15 mouse cellular contexts compared by ENCODE assay signal in the genomic region with DNA sequence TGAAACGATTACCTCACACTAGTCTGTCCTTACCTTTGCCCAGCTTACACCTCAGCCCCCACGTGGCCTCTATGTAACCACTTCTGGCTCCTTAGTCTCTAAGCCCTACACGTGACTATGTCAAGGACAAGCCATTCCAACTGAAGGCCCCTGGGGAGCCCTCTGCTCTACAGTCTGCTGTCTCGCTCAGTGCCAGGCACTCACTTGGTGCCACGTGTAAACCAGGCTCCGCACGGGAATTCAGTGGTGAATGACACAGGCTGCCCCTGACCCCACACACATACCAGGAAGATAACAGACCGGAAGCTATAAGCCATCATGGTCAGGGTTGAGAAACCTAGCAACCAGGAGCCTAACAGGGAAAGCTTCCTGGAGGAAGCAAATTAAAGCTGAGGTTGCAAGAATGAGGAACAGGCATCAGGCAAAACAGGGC. TPM values are rescaled to one million over a fixed set of nuclear protein-coding genes. Genes with fewer than 3 reads are reported as not detected.
DNase-seq lines count a peak whose midpoint lies in the region; ATAC-seq and TF ChIP-seq lines count a peak whose summit lies in the region.
"Had no signal": no experiment of that assay in that cellular context is flagged by ENCODE, and none has a peak within 500 bp of the region (broad histone marks: within the 10 kb centered on the region; RNA-seq: fewer than 3 reads in every experiment).

No protein-coding gene starts in this region.

- intact Hi-C loops in heart, postnatal 14 days (cut with DNase I): no loop called here

- no peaks in the 10 kb centered on the region for H3K36me3 ChIP-seq in heart, embryonic 12.5 days
- H3K36me3 ChIP-seq in embryonic facial prominence, embryonic 10.5 days (replicated peaks): no peaks in the 10 kb centered on the region
- H3K36me3 ChIP-seq in lung, embryonic 14.5 days (ENCODE audit: insufficient read depth): no peaks in the 10 kb centered on the region
- no peaks in the 10 kb centered on the region for H3K36me3 ChIP-seq in forebrain, postnatal 0 days (ENCODE audit: insufficient read depth)
- H3K36me3 ChIP-seq: forebrain, embryonic 12.5 days; neural tube, embryonic 13.5 days had no signal

- no peak for DNase-seq in heart, postnatal 14 days
- peak; percentile 58 for DNase-seq in 3T3-L1 (ENCODE audit: low read depth, low spot score)
- no peak for DNase-seq in embryonic facial prominence, embryonic 10.5 days (ENCODE audit: low spot score)
- DNase-seq in lung, embryonic 14.5 days: peak; percentile 63
- no peak for DNase-seq in gastrocnemius, postnatal 25 days
- no peak for DNase-seq in spleen, postnatal 10 days (ENCODE audit: low spot score in 2 of 2)
- DNase-seq in forebrain, postnatal 0 days: no peak
- DNase-seq: thymus, postnatal 36 days had no signal

- no peak overlapping the region for H3K9ac ChIP-seq in heart, embryonic 12.5 days
- no peak overlapping the region for H3K9ac ChIP-seq in lung, embryonic 14.5 days
- H3K9ac ChIP-seq in forebrain, postnatal 0 days: no peak overlapping the region
- H3K9ac ChIP-seq: forebrain, embryonic 12.5 days; neural tube, embryonic 13.5 days had no signal

- peaks cover 13% of the 10 kb centered on the region for H3K4me1 ChIP-seq in heart, embryonic 12.5 days (replicated peaks)
- H3K4me1 ChIP-seq in embryonic facial prominence, embryonic 10.5 days: peaks cover 25% of the 10 kb centered on the region
- no peaks in the 10 kb centered on the region for H3K4me1 ChIP-seq in lung, embryonic 14.5 days (ENCODE audit: insufficient read depth)
- H3K4me1 ChIP-seq in forebrain, postnatal 0 days (ENCODE audit: insufficient read depth): no peaks in the 10 kb centered on the region
- H3K4me1 ChIP-seq: forebrain, embryonic 12.5 days; neural tube, embryonic 13.5 days had no signal

- 0 out of 2 replicates have a peak, but pooled peaks have one; percentile 52 for ATAC-seq in heart, embryonic 12.5 days (ENCODE audit: insufficient number of reproducible peaks, low FRiP score)
- peak; percentile 78 for ATAC-seq in lung, embryonic 14.5 days (ENCODE audit: insufficient read depth)
- ATAC-seq in forebrain, postnatal 0 days: no peak

- H3K9me3 ChIP-seq in heart, embryonic 12.5 days (replicated peaks): peaks cover 6% of the 10 kb centered on the region; the same call in 1 of the 2 replicates
- no peaks in the 10 kb centered on the region for H3K9me3 ChIP-seq in embryonic facial prominence, embryonic 10.5 days
- H3K9me3 ChIP-seq in lung, embryonic 14.5 days (ENCODE audit: low read depth, low read length): no peaks in the 10 kb centered on the region
- H3K9me3 ChIP-seq in forebrain, postnatal 0 days (ENCODE audit: low read length): no peaks in the 10 kb centered on the region
- H3K9me3 ChIP-seq: forebrain, embryonic 12.5 days; neural tube, embryonic 13.5 days had no signal

- 27% methylated on average over 8 of the region's 8 CpGs for WGBS in heart, embryonic 12.5 days
- 72% methylated on average over 8 of the region's 8 CpGs for WGBS in embryonic facial prominence, embryonic 10.5 days
- 33% methylated on average over 8 of the region's 8 CpGs for WGBS in lung, embryonic 14.5 days
- whole genome bisulfite sequencing in forebrain, postnatal 0 days: 72% methylated on average over 8 of the region's 8 CpGs

- no peak for TF ChIP-seq CTCF in lung, embryonic 14.5 days (IDR thresholded peaks at IDR 0.05; ENCODE audit: low read depth)
- TF ChIP-seq CTCF in forebrain, postnatal 0 days (IDR thresholded peaks at IDR 0.05; ENCODE audit: low read depth): no peak

- no peaks in the 10 kb centered on the region for H3K27me3 ChIP-seq in heart, embryonic 12.5 days (replicated peaks)
- no peaks in the 10 kb centered on the region for H3K27me3 ChIP-seq in embryonic facial prominence, embryonic 10.5 days (replicated peaks; ENCODE audit: low read depth, poor library complexity, severe bottlenecking)
- no peaks in the 10 kb centered on the region for H3K27me3 ChIP-seq in lung, embryonic 14.5 days (ENCODE audit: insufficient read depth, low read length)
- H3K27me3 ChIP-seq in forebrain, postnatal 0 days (ENCODE audit: insufficient read depth, low read length): no peaks in the 10 kb centered on the region
- H3K27me3 ChIP-seq: forebrain, embryonic 12.5 days; neural tube, embryonic 13.5 days had no signal

- H3K4me3 ChIP-seq in heart, embryonic 12.5 days: no peak overlapping the region
- H3K4me3 ChIP-seq in embryonic facial prominence, embryonic 10.5 days: no peak overlapping the region
- no peak overlapping the region for H3K4me3 ChIP-seq in lung, embryonic 14.5 days (ENCODE audit: low read depth, low read length)
- no peak overlapping the region for H3K4me3 ChIP-seq in forebrain, postnatal 0 days (ENCODE audit: low read depth, low read length)
- H3K4me3 ChIP-seq: forebrain, embryonic 12.5 days; megakaryocyte, embryonic 14.5 days; neural tube, embryonic 13.5 days had no signal

- H3K27ac ChIP-seq in heart, embryonic 12.5 days (ENCODE audit: poor library complexity, severe bottlenecking): no peak overlapping the region
- peak overlapping the region; percentile 24; the same call in 1 of the 2 replicates for H3K27ac ChIP-seq in embryonic facial prominence, embryonic 10.5 days (replicated peaks)
- H3K27ac ChIP-seq in lung, embryonic 14.5 days (ENCODE audit: low read depth): peak overlapping the region; percentile 26; the same call in 1 of the 2 replicates
- H3K27ac ChIP-seq in forebrain, postnatal 0 days (ENCODE audit: low read depth, low read length): no peak overlapping the region
- H3K27ac ChIP-seq: forebrain, embryonic 12.5 days; neural tube, embryonic 13.5 days had no signal

- no peak overlapping the region for H3K4me2 ChIP-seq in heart, embryonic 12.5 days
- no peak overlapping the region for H3K4me2 ChIP-seq in lung, embryonic 14.5 days
- H3K4me2 ChIP-seq in forebrain, postnatal 0 days (ENCODE audit: low read depth): no peak overlapping the region
- H3K4me2 ChIP-seq: forebrain, embryonic 12.5 days; neural tube, embryonic 13.5 days had no signal

RNA-seq across cellular contexts. Expression of a gene that starts 20.6 kb away (rescaled TPM):
- 0.93 and 1.1 TPM in 2 replicates for polyA plus RNA-seq in heart, embryonic 12.5 days (2016; fragmentation: Nextera tagmentation; extraction: Ambion mirVana)
- under 1 TPM; 0.15 to 0.65 TPM for total RNA-seq in heart, postnatal 14 days (2021)
- 0.28 and 0.44 TPM in 2 replicates for polyA plus RNA-seq in embryonic facial prominence, embryonic 10.5 days (2016; fragmentation: Nextera tagmentation; extraction: Ambion mirVana)
- 3.2 and 4.2 TPM in 2 replicates for polyA plus RNA-seq in lung, embryonic 14.5 days (2014; fragmentation: Nextera tagmentation; extraction: Ambion mirVana)
- under 1 TPM in 1 of 2 experiments, not detected in 1; 0.29 TPM for total RNA-seq in gastrocnemius, postnatal 25 days (2021)
- 48.8 and 50.4 TPM in 2 replicates for total RNA-seq in forebrain, postnatal 0 days (2014; rRNA removed)
- 28.9 and 37.0 TPM in 2 replicates for polyA plus RNA-seq in forebrain, postnatal 0 days (2015; fragmentation: Nextera tagmentation; extraction: Ambion mirVana)

RNA-seq across cellular contexts. Expression of a gene that starts 46.3 kb away (rescaled TPM):
- 5.3 and 6.1 TPM in 2 replicates for polyA plus RNA-seq in heart, embryonic 12.5 days (2016; fragmentation: Nextera tagmentation; extraction: Ambion mirVana)
- total RNA-seq in heart, postnatal 14 days (2021): 1 to 10 TPM; 8.0 to 8.9 TPM
- 2.4 and 3.0 TPM in 2 replicates for polyA plus RNA-seq in embryonic facial prominence, embryonic 10.5 days (2016; fragmentation: Nextera tagmentation; extraction: Ambion mirVana)
- 6.9 and 7.6 TPM in 2 replicates for polyA plus RNA-seq in lung, embryonic 14.5 days (2014; fragmentation: Nextera tagmentation; extraction: Ambion mirVana)
- 1 to 10 TPM; 1.3 to 2.0 TPM for total RNA-seq in gastrocnemius, postnatal 25 days (2021)
- total RNA-seq in forebrain, postnatal 0 days (2014; rRNA removed): 1.2 and 1.4 TPM in 2 replicates
- 0.33 and 0.39 TPM in 2 replicates for polyA plus RNA-seq in forebrain, postnatal 0 days (2015; fragmentation: Nextera tagmentation; extraction: Ambion mirVana)

RNA-seq across cellular contexts. Expression of a gene that starts 51.1 kb away (rescaled TPM):
- 0.06 and 0.15 TPM in 2 replicates for polyA plus RNA-seq in heart, embryonic 12.5 days (2016; fragmentation: Nextera tagmentation; extraction: Ambion mirVana)
- not detected for total RNA-seq in heart, postnatal 14 days (2021)
- polyA plus RNA-seq in embryonic facial prominence, embryonic 10.5 days (2016; fragmentation: Nextera tagmentation; extraction: Ambion mirVana): 0.21 and 0.37 TPM in 2 replicates
- polyA plus RNA-seq in lung, embryonic 14.5 days (2014; fragmentation: Nextera tagmentation; extraction: Ambion mirVana): 0.31 and 0.80 TPM in 2 replicates
- total RNA-seq in gastrocnemius, postnatal 25 days (2021): under 1 TPM; 0.35 to 0.51 TPM
- 0.24 TPM in 1 of 2 replicates, not detected in the other for total RNA-seq in forebrain, postnatal 0 days (2014; rRNA removed)
- 0.10 TPM in 1 of 2 replicates, not detected in the other for polyA plus RNA-seq in forebrain, postnatal 0 days (2015; fragmentation: Nextera tagmentation; extraction: Ambion mirVana)
- total RNA-seq: layer of hippocampus, adult 8-10 months had no signal
- polyA plus RNA-seq: cortical plate, adult 2 months; forebrain, embryonic 12.5 days; neural tube, embryonic 13.5 days; small intestine, adult 2 months had no signal

Comparison
In these comparisons a context has a peak if more than half of its experiments do, and no peak if none do; other contexts are left out.
1. H3K27ac ChIP-seq: peak in embryonic facial prominence, embryonic 10.5 days (single experiment) and lung, embryonic 14.5 days (single experiment); none in heart, embryonic 12.5 days (single experiment) and forebrain, postnatal 0 days (single experiment).
2. DNase-seq: peak in 3T3-L1 (single experiment) and lung, embryonic 14.5 days (single experiment); none in heart, postnatal 14 days (0 of 2), embryonic facial prominence, embryonic 10.5 days (single experiment), gastrocnemius, postnatal 25 days (single experiment), spleen, postnatal 10 days (0 of 2) and forebrain, postnatal 0 days (single experiment).